Mouse (Mus musculus) Muller cell, postnatal 12 days (primary cell): ENCODE measurements around the gene Clip4.

Experiments
- DNase-seq: peaks from one replicate; pipeline ENCODE4 v3.0.0-alpha.2; 2015; ENCODE audit errors: inconsistent ontology term

Clip4 gene

GRCm38 (mm10) chr17:71791109-71791508, 22.8 kb downstream of the Clip4 start:
- no peak for DNase-seq

DNA sequence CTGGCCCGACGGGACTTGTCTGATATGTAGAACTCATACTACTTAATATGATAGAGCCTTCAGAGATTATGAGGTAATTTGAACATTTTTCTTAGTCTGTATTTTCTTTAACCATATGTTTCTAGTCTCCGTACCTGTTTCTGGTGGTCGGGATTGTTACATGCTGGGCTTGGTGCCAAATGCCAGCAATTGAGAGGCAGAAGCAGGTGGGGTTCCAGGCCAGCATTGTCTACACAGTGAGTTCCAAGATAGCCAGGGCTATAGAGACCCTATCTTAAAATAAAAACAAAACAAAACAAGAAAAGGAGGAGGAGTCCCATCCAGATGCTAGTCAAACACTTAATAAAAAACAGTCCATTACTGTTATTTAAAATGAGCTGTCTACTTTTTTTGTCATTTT, 23.3 kb downstream of the Clip4 start:
- no peak for DNase-seq

- DNase-seq: no peak
These were observed 27.4 kb downstream of the Clip4 start for GRCm38 (mm10) chr17:71795521-71796205.

- DNase-seq: no peak
These were observed 35.2 kb downstream of the Clip4 start for GRCm38 (mm10) chr17:71803456-71803855.

DNA sequence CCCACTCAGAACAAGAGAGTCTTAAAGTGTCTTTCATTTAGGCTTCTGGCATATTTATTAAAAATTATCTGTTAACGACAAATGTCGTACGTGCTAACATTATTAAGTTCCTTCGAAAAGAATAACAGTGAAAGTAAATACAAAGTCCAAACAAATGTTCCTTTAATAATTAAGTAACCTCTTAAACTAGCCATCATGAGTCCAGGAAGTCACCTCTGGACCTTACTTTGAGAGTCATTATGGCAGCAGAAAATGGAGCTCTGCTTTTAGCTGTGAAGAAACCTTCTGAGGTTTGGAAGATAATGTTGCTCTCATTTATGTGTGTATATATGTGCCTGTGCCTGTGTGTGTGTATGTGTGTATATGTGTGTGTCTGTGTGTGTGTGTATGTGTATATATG, 35.6 kb downstream of the Clip4 start:
- DNase-seq: no peak

DNA sequence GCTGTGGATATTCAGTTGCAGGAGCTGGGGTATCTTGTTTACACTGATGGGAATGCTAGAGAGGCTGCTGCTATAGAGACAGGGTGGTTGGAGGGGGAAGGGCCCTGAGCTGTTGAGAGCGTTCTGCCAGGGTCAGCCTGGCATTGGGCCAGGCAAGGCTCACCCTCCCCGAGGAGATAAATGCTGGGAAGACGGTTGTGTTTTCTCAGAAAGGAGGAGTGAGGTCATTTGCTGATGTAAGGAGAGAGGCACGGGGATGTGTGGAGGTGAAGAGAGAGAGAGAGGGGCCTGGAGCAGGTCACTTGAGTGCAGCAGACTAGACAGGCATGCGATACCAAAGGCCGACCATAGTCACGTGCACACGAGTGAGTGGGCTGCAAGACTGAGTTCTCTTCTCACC, 42.8 kb downstream of the Clip4 start:
- peak; percentile 16 for DNase-seq

DNA sequence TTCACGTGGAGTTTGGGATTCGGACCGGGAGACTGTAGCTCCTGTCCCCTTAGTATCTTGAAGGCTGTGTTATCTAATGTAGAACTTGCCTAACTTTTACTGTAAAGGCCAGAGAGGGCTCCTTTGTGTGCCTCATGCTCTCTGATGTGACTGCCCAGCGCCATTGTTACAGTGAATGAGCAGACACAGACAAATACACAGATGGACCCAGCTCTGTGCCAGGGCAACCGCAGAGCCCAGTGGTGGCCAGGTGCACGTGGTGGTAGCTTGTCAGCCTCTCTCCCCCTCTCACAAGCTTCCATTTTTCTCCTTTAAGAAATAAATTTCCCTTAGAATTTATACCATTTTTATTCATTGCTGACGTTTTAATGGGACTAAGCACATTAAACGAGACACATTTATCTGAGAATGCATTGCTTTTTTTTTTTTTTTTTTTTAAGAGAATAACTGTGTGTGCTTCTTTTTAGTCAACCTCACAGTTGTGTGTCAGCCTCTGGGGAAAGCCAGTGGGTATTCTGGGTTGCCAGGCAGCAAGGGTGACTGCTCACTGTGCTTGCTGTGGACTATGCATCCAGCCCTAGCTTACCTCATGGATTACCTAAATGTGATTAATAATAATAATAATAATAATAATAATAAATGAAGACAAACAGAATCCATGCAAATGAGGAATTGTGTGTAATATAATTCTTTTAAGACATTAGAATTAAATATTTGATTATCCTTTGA, 48.0 kb downstream of the Clip4 start:
- peak; percentile 73 for DNase-seq

DNA sequence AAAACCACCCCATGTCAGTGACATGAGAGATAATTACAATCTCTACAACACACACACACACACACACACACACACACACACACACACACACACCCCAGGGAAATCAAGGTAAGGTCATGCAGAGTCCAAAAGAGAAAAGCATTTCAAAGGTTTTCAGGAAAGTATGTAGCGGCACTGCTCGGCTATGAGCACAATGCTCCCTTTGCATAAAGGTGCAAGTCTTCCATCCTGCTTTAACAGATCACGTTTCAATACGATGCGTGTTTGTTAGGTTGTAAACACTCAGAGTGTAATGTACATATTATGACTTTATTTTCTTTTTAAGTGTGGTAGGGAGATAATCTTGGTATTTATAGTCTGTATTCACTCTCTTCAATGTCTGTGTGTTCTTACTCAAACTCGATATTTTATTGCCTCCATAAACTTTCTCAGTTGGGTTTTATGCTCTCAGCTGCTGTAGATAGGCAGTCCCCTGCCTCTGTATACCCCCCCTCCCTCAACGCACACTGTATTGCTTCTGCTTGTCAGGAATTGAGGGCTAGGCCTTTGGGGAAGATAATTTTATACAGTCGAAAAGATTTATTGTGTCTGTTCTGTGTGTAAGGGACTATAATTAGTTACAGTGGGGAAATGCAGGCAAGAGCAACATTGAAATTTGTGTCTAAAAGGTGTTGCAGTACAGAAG, 55.5 kb downstream of the Clip4 start:
- DNase-seq: no peak

DNA sequence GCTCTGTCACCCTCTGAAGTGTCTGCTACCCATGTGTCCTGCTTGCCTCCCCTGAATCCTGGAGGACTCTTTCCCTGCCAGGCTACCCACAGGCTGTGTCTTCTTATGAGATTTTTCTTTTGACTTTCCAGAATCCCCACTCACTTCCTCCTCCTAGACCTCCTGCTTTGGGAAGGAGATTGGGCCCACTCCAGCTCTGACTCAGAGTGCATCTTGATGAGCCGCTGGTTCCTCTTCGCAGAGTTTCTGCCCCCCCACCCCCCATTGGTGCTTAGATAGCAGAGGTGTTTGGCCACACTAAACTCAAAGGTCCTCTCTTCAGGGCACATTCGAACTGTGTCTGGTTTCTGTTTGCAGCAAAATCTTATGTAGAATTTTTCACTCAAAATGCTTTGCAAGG, 58.3 kb downstream of the Clip4 start:
- no peak for DNase-seq

- DNase-seq: no peak
These were observed 59.4 kb downstream of the Clip4 start for GRCm38 (mm10) chr17:71827627-71828026.

GRCm38 (mm10) chr17:71828647-71829414, 60.6 kb downstream of the Clip4 start:
- no peak for DNase-seq

GRCm38 (mm10) chr17:71831960-71832359, 63.7 kb downstream of the Clip4 start:
- no peak for DNase-seq

DNA sequence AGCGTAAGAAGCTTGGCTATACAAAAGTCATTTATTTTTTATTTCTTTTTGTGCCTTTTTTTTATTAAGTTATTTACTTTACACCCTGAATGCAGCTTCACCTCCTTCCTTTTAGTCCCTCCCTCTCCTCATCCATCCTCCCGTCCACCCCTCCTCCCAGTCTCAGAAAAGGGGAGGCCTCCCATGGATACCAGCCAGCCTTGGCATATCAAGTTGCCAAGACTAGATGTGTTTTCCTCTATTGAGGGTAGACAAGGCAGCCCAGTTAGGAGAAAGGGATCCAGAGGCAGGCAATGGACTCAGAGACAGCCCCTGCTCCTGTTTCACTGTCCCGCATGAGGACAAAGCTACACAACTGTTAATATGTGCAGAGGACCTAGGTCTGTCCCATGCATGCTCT, 93.9 kb downstream of the Clip4 start:
- DNase-seq: no peak

GRCm38 (mm10) chr17:71862895-71863294, 94.6 kb downstream of the Clip4 start:
- no peak for DNase-seq

DNA sequence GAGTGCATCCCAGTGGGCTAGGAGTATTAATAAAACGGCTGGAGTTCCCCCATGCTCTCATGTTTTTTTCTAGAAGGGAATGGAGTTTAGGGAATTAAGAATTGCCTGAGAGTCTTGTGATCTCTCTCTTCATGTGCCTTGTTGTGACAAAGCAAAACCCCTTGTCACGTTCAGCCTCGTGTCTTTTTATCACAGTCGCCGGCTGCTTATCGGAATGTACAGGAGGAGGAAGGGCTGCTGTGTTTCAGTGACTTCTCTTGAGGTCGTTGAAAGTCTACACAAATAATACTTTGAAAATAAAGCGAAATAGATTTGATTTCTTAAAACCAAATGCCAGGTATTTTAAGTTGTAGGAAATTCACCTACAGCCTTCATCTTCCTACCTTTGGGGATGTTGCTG, 95.8 kb downstream of the Clip4 start:
- DNase-seq: no peak

DNA sequence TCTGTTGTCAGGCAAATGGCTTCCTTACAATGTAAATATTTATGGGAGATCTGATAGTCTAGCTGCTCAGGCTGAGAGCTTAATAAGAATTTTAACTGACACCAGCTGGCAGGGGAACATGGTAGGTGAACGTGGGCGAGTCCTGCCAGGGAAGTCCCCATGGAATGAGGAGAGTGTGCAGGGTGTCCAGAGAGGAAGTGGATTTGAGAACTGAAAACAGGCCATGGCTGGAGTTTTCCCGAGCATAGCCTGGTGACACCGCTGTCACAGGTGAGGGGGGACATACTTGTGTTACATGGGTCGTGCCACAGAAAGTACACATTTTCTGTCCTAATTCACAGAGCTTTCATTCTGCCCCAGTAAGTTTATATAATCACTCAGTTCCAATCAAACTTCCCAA, 97.2 kb downstream of the Clip4 start:
- DNase-seq: no peak

GRCm38 (mm10) chr17:71867892-71868291, 99.6 kb downstream of the Clip4 start:
- DNase-seq: no peak

GRCm38 (mm10) chr17:71868828-71869227, 100.6 kb downstream of the Clip4 start:
- DNase-seq: peak; percentile 59

DNA sequence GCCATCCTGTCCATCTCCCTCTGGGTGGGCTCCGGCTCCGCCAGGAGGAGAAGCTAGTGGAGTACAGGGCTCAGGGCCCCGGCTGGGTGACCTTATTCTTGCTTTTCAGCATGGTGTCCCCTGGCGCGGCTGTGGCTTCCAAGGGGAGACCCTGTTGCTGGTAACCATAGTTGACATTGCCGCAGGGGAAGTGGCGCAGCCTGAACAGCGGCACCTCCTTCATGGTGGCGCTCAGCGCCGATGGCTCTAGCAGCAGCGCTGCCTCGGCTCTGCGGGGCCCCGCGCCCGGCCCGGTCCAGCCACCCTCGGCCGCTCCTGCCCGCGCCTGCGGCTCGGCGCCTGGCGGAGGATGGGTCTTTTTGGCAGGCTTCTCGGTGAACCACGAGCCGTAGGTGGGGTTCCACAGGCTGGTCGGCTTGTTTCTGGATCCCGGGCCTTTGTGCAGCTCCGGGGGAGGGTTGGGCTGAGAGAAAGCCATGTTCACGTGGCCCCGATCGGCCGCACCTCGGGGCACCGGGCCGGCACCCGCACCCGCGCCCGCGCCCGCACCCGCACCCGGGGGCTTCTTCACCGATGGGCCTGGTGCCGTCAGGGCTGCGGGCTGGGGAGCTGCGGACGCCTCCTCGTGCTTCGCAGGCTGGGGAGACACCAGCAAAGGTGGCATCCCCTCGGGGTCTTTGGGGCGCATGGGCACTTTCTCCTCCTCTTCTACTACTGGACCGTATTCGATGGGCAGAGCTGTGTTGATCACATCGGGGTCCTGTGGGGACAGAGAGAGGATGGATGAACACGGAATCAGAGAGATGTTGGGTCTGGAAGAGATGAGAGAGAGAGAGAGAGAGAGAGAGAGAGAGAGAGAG, 101.3 kb downstream of the Clip4 start:
- DNase-seq: peak; percentile 56

GRCm38 (mm10) chr17:71870232-71870621, 102.0 kb downstream of the Clip4 start:
- no peak for DNase-seq

GRCm38 (mm10) chr17:71870641-71871040, 102.4 kb downstream of the Clip4 start:
- DNase-seq: no peak
